Mouse (Mus musculus) hindbrain, embryonic 13.5 days (tissue): ENCODE results near the gene Usf1. TPM values are rescaled to one million over a fixed set of nuclear protein-coding genes. Genes with fewer than 3 reads are reported as not detected.

Experiments used
- ATAC-seq: fragments of 200-750 bp; cut with Nextera tagmentation; 2 replicates; pipeline ENCODE4 v1.8.0; 2017; ENCODE audit warnings: moderate TSS enrichment; ENCODE audit not compliant: low FRiP score
- H3K27ac ChIP-seq: fragments of 300-500 bp; sonication (generic); 2 replicates; pipeline ENCODE4 v1.5.1; 2015; ENCODE audit warnings: inconsistent platforms, mild to moderate bottlenecking, moderate library complexity
- H3K27me3 ChIP-seq: fragments of 300-500 bp; sonication (generic); 2 replicates; pipeline ENCODE4 v1.6.1; 2015; ENCODE audit warnings: mild to moderate bottlenecking, inconsistent platforms
- H3K36me3 ChIP-seq: fragments of 300-500 bp; sonication (generic); 2 replicates; pipeline ENCODE4 v1.6.1; 2015; ENCODE audit warnings: mild to moderate bottlenecking, inconsistent platforms
- H3K4me1 ChIP-seq: fragments of 300-500 bp; sonication (generic); replicated peaks from 2 replicates; pipeline ENCODE4 v1.6.1; 2015; ENCODE audit warnings: inconsistent platforms
- H3K4me2 ChIP-seq: fragments of 300-500 bp; sonication (generic); 2 replicates; pipeline ENCODE4 v1.6.1; 2015; ENCODE audit warnings: inconsistent platforms, mild to moderate bottlenecking, moderate library complexity
- H3K4me3 ChIP-seq: fragments of 300-500 bp; sonication (generic); 2 replicates; pipeline ENCODE4 v1.5.1; 2015; ENCODE audit warnings: mild to moderate bottlenecking, inconsistent platforms
- H3K9ac ChIP-seq: fragments of 300-500 bp; sonication (generic); 2 replicates; pipeline ENCODE4 v1.6.1; 2015; ENCODE audit warnings: mild to moderate bottlenecking, inconsistent platforms
- H3K9me3 ChIP-seq: fragments of 300-500 bp; sonication (generic); 2 replicates; pipeline ENCODE4 v1.6.1; 2016; ENCODE audit warnings: inconsistent platforms
- WGBS: fragments of 180-500 bp; shearing (Covaris S2); methylation state at CpG from one replicate; pipeline ENCODE4 v1.1.7; 2015; 5-methylcytosine and 5-hydroxymethylcytosine counted together
- polyA plus RNA-seq: library from polyadenylated mRNA; unstranded; fragments of >200 nt; fragmentation: Nextera tagmentation; extraction: Ambion mirVana; gene quantifications from 2 replicates; pipeline ENCODE4 v1.2.1, GENCODE M21; 2015

Usf1 gene
- polyA plus RNA-seq, 1 experiment from 2014 or later: 209 TPM

- Histone ChIP-seq H3K9me3 (no peaks in the 10 kb centered on the region), H3K27ac (peak overlapping the region; percentile 52), H3K27me3 (no peaks in the 10 kb centered on the region), H3K4me3 (no peak overlapping the region), H3K4me1 (peaks cover 9% of the 10 kb centered on the region), H3K4me2 (no peak overlapping the region), H3K36me3 (peaks cover 63% of the 10 kb centered on the region), H3K9ac (no peak overlapping the region)
- 0 out of 2 replicates have a peak, but pooled peaks have one; percentile 1 for ATAC-seq
- 69% methylated on average over 5 of the region's 5 CpGs for WGBS
Measured at GRCm38 (mm10) chr1:171419905-171420304, 8.8 kb downstream of the Usf1 start.

GRCm38 (mm10) chr1:171422504-171423095, 11.5 kb downstream of the Usf1 start:
- Histone ChIP-seq H3K4me2 (no peak overlapping the region), H3K27me3 (no peaks in the 10 kb centered on the region), H3K9me3 (no peaks in the 10 kb centered on the region), H3K4me3 (no peak overlapping the region), H3K9ac (no peak overlapping the region), H3K4me1 (peaks cover 9% of the 10 kb centered on the region), H3K36me3 (peaks cover 38% of the 10 kb centered on the region), H3K27ac (no peak overlapping the region)
- no peak for ATAC-seq
- WGBS: 88% methylated on average over 8 of the region's 8 CpGs

GRCm38 (mm10) chr1:171424638-171425037, 13.5 kb downstream of the Usf1 start:
- H3K4me1 ChIP-seq: no peaks in the 10 kb centered on the region
- WGBS: 84% methylated on average over 5 of the region's 5 CpGs
- H3K4me3 ChIP-seq: no peak overlapping the region
- no peak overlapping the region for H3K4me2 ChIP-seq
- ATAC-seq: no peak
- H3K27ac ChIP-seq: no peak overlapping the region
- H3K36me3 ChIP-seq: peaks cover 17% of the 10 kb centered on the region
- no peaks in the 10 kb centered on the region for H3K9me3 ChIP-seq
- no peak overlapping the region for H3K9ac ChIP-seq
- H3K27me3 ChIP-seq: no peaks in the 10 kb centered on the region

GRCm38 (mm10) chr1:171425126-171425525, 14.0 kb downstream of the Usf1 start:
- WGBS: 87% methylated on average over 4 of the region's 4 CpGs

GRCm38 (mm10) chr1:171432158-171432557, 21.0 kb downstream of the Usf1 start:
- no peak overlapping the region for H3K4me3 ChIP-seq
- H3K36me3 ChIP-seq: no peaks in the 10 kb centered on the region
- H3K9me3 ChIP-seq: no peaks in the 10 kb centered on the region
- H3K27me3 ChIP-seq: peaks cover 16% of the 10 kb centered on the region
- H3K4me2 ChIP-seq: no peak overlapping the region
- H3K27ac ChIP-seq: no peak overlapping the region
- H3K9ac ChIP-seq: no peak overlapping the region
- ATAC-seq: no peak
- H3K4me1 ChIP-seq: peaks cover 2% of the 10 kb centered on the region
- 82% methylated on average over 5 of the region's 5 CpGs for WGBS

More at GRCm38 (mm10) chr1:171425126-171425525, 14.0 kb downstream of the Usf1 start:
- H3K27ac ChIP-seq: no peak overlapping the region
- no peak overlapping the region for H3K4me2 ChIP-seq
- H3K27me3 ChIP-seq: no peaks in the 10 kb centered on the region
- H3K4me1 ChIP-seq: no peaks in the 10 kb centered on the region
- ATAC-seq: no peak
- H3K4me3 ChIP-seq: no peak overlapping the region
- peaks cover 12% of the 10 kb centered on the region for H3K36me3 ChIP-seq
- H3K9ac ChIP-seq: no peak overlapping the region
- no peaks in the 10 kb centered on the region for H3K9me3 ChIP-seq

- H3K36me3 ChIP-seq: no peaks in the 10 kb centered on the region
- peaks cover 46% of the 10 kb centered on the region for H3K27me3 ChIP-seq
- H3K4me2 ChIP-seq: no peak overlapping the region
- peaks cover 10% of the 10 kb centered on the region for H3K4me1 ChIP-seq
- H3K4me3 ChIP-seq: no peak overlapping the region
- H3K9ac ChIP-seq: no peak overlapping the region
- ATAC-seq: no peak
- no peak overlapping the region for H3K27ac ChIP-seq
- H3K9me3 ChIP-seq: no peaks in the 10 kb centered on the region
- 54% methylated on average over 7 of the region's 7 CpGs for WGBS
Measured at GRCm38 (mm10) chr1:171435288-171435814, 24.2 kb downstream of the Usf1 start.

GRCm38 (mm10) chr1:171435974-171436373, 24.9 kb downstream of the Usf1 start:
- peaks cover 46% of the 10 kb centered on the region for H3K27me3 ChIP-seq
- no peak for ATAC-seq
- no peak overlapping the region for H3K9ac ChIP-seq
- no peak overlapping the region for H3K4me3 ChIP-seq
- 73% methylated on average over 1 of the region's 1 CpGs for WGBS
- no peak overlapping the region for H3K27ac ChIP-seq
- no peaks in the 10 kb centered on the region for H3K36me3 ChIP-seq
- no peak overlapping the region for H3K4me2 ChIP-seq
- H3K9me3 ChIP-seq: no peaks in the 10 kb centered on the region
- H3K4me1 ChIP-seq: peaks cover 10% of the 10 kb centered on the region

- WGBS: under 1% methylated on average over 46 of the region's 46 CpGs
- no peaks in the 10 kb centered on the region for H3K36me3 ChIP-seq
- H3K9ac ChIP-seq: peak within 1 kb of the TSS; percentile 56
- peak within 1 kb of the TSS; percentile 56 for H3K4me2 ChIP-seq
- peaks cover 46% of the 10 kb centered on the region for H3K27me3 ChIP-seq
- no peaks in the 10 kb centered on the region for H3K9me3 ChIP-seq
- H3K4me3 ChIP-seq: peak within 1 kb of the TSS; percentile 39
- no peak within 1 kb of the TSS for H3K27ac ChIP-seq
- peaks cover 10% of the 10 kb centered on the region for H3K4me1 ChIP-seq
- peak; percentile 65; the same call in 1 of the 2 replicates for ATAC-seq
Measured at GRCm38 (mm10) chr1:171437264-171438013, 26.3 kb downstream of the Usf1 start, which contains the start of gene F11r. Gene F11r, plus strand, starts transcription at chr1:171437535.

GRCm38 (mm10) chr1:171438014-171438670, 27.0 kb downstream of the Usf1 start:
- Histone ChIP-seq H3K27me3 (peaks cover 46% of the 10 kb centered on the region), H3K36me3 (no peaks in the 10 kb centered on the region), H3K27ac (no peak overlapping the region), H3K4me3 (peak overlapping the region; percentile 39), H3K9me3 (no peaks in the 10 kb centered on the region), H3K4me1 (peaks cover 10% of the 10 kb centered on the region), H3K9ac (peak overlapping the region; percentile 56), H3K4me2 (peak overlapping the region; percentile 56)
- ATAC-seq: no peak
- WGBS: 8% methylated on average over 18 of the region's 18 CpGs

GRCm38 (mm10) chr1:171439072-171439471, 28.0 kb downstream of the Usf1 start:
- Histone ChIP-seq H3K27me3 (peaks cover 46% of the 10 kb centered on the region), H3K27ac (no peak overlapping the region), H3K4me2 (0 out of 2 replicates have a peak overlapping the region, but pooled peaks have one; percentile 19), H3K9ac (no peak overlapping the region), H3K9me3 (no peaks in the 10 kb centered on the region), H3K4me1 (peaks cover 10% of the 10 kb centered on the region), H3K36me3 (no peaks in the 10 kb centered on the region), H3K4me3 (peak overlapping the region; percentile 8; the same call in 1 of the 2 replicates)
- no peak for ATAC-seq
- WGBS: 55% methylated on average over 8 of the region's 8 CpGs

GRCm38 (mm10) chr1:171440025-171440725, 29.1 kb downstream of the Usf1 start:
- Histone ChIP-seq H3K4me1 (peaks cover 10% of the 10 kb centered on the region), H3K9me3 (no peaks in the 10 kb centered on the region), H3K36me3 (no peaks in the 10 kb centered on the region), H3K4me2 (0 out of 2 replicates have a peak overlapping the region, but pooled peaks have one; percentile 19), H3K4me3 (no peak overlapping the region), H3K9ac (no peak overlapping the region), H3K27me3 (peaks cover 46% of the 10 kb centered on the region), H3K27ac (peak overlapping the region; percentile 40; the same call in 1 of the 2 replicates)
- ATAC-seq: peak; percentile 60; the same call in 1 of the 2 replicates
- 54% methylated on average over 9 of the region's 9 CpGs for WGBS
